Mouse (Mus musculus): ENCODE measurements around the gene Fkbp7.

Fkbp7 gene

DNA sequence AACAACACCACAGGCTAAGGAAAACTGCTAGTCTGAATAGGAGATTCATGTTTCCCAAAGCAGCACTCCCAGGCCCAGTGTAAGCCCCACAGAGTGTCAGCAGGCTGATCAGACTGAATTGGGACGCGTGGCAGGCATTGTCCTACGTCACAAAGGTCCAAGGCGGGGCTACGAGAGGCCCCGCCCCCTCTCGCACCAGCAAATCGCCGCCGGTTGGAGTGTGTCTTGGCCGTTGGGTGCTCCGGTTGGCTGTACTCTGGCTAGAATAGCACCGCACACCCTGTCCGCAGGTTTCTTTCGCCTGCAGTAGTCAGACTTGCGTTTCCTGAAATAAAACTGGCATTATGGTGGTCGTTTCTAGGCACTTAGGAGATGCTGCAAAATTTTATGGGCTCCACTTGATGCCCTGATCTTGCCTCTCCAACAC is at the start of gene Fkbp7:
TSS of gene Fkbp7 (minus strand) at position 151 of the 427 bp plus-strand sequence.
- DNase-seq = peak; percentile 94 to 96

- DNase-seq = no peak
These were observed 46.7 kb upstream of the Fkbp7 start for GRCm38 (mm10) chr2:76719650-76720049.

- no peak for DNase-seq
These were observed 42.1 kb upstream of the Fkbp7 start for GRCm38 (mm10) chr2:76714984-76715383.

GRCm38 (mm10) chr2:76708512-76708911 is 35.6 kb upstream of the Fkbp7 start:
- no peak for DNase-seq

GRCm38 (mm10) chr2:76705655-76706054 is 32.7 kb upstream of the Fkbp7 start:
- no peak for DNase-seq

DNA sequence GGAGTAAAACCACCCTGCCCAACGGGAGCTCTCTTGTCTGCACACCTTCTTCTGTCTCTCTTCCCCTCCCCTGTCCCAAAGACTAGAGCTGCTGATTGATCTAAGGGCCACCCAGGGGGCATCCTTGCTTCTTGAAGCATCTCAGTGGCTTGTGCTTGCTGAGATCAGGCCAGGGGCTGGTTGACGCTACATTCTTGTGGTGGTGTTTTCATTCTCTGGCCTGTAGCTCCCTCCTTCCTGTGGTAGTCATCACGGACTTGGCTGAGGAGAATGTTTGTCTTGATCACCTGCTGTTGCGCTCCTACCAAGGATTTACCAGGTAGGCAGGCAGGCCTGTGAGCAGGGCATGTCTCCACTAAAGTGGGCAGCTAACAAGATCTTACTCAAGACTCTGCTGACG is 29.8 kb upstream of the Fkbp7 start:
- DNase-seq = no peak

GRCm38 (mm10) chr2:76702188-76702587 is 29.3 kb upstream of the Fkbp7 start:
- DNase-seq = no peak

GRCm38 (mm10) chr2:76695290-76695689 is 22.4 kb upstream of the Fkbp7 start:
- DNase-seq = no peak

DNA sequence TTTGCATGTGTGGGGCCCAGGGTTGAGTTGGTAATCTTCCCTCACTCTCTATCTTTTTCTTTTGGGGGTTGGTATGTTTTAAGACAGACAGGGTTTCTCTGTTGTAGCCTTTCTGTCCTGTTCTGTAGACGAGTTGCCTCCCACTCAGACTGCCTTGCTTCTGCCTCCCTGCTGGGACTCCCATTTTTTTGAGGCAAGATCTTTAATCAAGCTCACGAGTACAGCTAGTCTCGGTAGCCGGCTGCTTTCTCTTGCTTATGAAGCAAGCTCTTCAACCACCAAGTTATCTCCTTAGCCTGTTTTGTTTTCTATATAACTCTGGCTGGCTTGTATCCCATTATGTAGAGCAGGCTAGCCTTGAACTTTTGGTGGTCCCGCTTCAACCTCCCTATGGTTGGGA is 20.8 kb upstream of the Fkbp7 start:
- no peak for DNase-seq

- no peak for DNase-seq
These were observed 17.7 kb upstream of the Fkbp7 start for GRCm38 (mm10) chr2:76690436-76691204.

DNA sequence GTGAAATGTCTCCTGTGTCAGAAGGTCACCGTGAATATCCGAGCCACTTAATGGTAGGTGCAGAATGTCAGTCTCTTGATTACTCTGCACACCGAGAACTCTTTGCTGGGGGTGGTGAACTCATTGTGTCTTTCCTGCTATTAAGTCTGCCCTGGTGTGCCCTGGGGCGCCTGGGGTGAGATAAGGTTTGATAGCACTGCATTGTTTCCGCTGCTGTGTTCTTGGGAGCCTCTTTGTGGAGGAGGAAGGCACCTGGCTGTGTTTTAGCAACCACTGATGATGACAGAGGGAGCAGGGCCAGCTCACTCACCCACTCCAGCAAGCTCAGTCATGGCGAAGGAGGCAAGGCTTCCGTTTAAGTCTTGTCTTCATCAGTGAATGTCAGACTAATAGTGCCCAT is 15.2 kb upstream of the Fkbp7 start:
- DNase-seq = no peak

DNA sequence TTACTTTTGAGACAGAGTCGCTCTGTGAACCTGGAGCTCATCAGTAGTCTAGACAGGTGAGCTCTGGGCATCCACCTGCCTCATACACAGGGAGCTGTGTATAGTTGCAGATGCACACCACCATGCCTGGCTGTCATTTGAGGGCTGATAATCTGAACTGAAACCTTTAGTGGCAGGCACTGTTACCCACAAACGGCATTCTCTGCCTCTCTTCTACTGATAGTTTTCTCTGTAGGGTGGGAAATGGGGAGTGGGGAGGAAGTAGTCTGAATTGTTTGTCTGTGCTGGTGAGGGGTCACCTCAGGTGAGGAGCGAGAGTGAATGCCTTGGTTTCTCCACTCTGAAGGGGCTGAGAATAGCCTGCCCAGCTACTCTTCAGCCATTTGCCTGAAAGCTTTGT is 14.7 kb upstream of the Fkbp7 start:
- DNase-seq = no peak

DNA sequence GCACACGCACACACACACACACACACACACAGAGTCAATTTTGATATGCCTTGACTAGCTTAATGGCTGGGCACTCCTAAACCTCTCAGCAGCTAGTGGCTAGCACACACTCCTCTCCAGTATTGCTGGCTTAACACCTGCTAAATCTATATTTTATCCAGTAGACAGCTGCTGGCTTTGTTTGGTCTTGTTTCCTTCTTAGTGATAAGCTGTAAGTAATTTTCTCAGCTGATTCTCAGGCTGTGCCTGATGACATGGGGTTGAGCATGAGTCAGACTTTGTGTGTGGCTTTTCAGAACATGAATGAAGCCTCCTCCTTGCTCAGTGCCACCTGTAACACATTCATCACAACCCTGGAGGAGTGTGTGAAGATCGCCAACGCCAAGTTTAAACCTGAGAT is 14.1 kb upstream of the Fkbp7 start:
- DNase-seq = no peak

- no peak for DNase-seq
These were observed 9.4 kb upstream of the Fkbp7 start for GRCm38 (mm10) chr2:76682301-76682700.

DNA sequence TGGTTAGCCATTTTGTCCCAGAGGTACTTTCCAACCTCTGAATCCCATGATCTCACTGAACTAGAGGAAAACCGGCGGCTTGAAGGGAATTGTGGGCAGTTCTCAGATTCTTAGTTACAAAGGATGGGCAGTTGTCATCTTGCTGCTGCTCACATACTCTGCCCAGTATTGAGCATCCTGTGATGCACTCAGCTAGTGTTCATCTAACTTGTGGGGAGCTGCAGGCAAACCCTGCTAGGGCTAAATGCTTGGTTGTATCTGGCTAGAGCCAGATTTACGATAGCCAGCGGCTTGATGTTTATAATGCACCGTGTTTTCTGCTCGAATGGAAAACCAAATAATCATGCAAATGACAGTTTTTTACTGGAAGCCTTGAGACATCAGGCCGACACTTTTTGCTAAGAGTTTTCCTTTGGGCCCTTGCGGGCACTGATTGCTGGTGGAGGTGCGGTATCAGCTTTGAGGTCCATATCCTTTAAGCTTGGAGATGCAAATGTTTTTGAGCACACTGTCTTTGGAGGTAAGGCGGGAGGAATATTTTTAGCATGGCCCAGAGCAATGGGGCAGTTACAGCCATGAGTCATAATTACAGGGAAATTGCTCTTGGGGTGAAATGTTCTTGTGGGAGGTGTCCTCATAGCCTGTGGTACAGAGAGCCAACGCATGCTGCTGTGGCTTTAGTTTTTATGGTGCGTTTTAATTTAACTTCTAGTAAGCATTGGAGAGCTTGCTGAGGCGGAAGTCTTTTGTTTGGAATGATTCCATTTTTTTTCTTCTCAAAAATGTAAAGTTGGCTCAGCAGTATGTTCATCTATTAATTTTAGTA is 3.7 kb upstream of the Fkbp7 start:
- no peak for DNase-seq

DNA sequence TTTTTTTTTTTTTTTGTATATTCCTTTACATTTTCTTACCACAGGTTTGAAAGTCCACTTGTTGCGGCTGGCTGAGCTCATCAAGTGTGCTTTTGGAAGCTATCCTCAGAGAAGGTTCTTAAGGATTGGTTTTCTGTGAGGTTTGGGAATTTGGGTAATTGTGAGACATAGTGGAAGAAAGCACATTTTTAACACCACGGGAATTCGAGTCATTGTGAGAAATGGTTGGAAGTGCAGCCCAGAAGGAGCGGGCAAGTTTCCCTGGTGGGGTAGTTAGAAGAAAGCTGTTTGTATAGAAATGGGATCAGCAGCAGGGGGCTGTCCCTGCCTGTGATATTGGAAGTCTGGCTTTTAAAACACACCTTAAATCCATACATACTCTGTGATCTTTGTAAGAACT is 3.0 kb upstream of the Fkbp7 start:
- no peak for DNase-seq

DNA sequence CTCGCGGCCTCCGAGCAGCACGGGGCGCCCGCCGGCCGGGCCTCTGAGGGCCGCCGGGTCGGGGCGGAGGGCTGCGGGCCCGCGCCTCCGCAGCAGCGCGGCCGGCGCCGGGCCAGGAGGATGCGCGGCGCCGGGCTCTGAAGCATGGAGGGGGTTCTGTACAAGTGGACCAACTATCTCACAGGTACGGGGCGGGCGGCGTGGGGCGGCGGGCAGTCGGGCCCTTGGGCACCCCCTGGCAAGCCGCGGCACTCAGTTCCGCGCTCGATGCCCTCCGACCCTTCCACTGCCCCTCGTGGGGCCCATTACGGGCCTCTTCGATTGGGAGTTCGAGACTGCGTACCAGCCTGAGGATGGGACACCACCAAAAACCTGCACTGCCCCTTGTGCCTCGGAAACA is 2.5 kb upstream of the Fkbp7 start:
- no peak for DNase-seq

GRCm38 (mm10) chr2:76674725-76675427 is 2.0 kb upstream of the Fkbp7 start, which contains the start of gene Plekha3:
Gene Plekha3 (plus strand): TSS chr2:76675281.
- peak; percentile 87 to 92 for DNase-seq

DNA sequence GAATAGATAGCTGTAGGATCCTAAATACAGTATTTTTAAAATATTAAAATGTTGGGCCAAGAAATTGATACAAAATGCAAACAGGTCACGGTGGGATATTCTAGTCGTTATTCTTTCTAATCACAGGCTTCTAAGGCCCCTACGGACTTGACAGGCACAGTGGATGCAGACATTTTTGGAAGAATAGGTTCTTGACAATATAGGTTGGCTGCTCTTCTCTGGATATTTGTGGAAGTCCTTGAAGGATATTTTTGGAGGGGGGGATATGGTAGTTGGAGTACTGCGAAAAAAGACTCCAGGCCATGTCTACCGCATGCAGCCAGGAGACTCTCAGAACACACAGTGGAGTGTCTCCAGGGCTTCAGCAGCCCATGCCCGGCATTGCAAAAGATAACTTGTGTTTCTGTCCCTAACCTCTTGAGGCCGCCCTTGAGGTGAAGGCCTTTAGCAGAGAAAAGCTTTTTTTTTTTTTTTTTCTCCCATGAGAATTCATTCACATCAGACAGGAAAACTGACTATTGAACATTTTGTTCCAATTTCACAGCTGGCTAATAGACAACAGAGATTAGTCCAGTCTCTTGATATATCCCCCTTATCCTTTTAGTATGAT is 661 bp upstream of the Fkbp7 start:
- peak; percentile 13 to 59 for DNase-seq

- DNase-seq = no peak
These were observed 676 bp downstream of the Fkbp7 start for GRCm38 (mm10) chr2:76672134-76672745.

- DNase-seq = no peak
These were observed 1.3 kb downstream of the Fkbp7 start for GRCm38 (mm10) chr2:76671641-76672040.

DNA sequence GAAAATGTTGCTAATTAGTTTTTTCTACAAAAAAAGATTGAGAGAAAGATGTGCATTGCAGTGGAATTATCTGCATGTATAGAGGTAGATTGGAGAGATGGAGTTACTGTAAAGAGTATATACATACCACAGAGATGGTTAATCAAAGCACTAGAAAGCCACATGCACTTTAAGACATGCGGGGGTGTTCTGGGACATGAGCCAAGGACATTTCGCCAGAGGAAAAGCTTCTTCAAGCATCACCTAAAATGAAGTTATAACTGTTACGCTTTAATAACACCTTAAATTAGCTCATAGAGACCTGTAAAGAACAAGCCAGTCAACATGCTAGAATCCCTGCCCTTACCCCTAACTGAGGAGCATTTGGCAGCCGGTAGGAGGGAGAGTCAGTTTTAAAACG is 5.7 kb downstream of the Fkbp7 start:
- no peak for DNase-seq

DNA sequence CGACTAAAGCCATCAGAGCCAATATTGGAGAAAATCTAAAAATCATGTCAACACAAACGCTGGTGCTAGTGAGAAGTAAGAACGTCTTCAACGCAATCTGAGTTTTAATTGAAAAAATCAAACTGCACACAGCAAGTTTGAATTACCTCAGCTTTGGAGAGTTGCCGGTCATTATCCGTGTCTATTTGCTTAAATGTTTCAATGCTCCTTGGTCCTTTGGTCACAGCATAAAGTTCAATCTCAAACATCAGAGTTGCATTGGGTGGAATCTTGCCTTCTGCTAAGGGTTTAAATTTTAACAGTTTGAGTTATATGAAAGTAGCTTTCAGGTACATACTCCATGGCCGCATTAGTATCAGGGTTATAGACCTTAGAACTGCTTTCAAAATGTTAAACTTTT is 7.4 kb downstream of the Fkbp7 start:
- DNase-seq = no peak

Data from cerebellum, postnatal 25 days (tissue).